Mouse (Mus musculus) forebrain, embryonic 15.5 days (tissue): Measurements from ENCODE around the gene Eri2. TPM values are rescaled to one million over a fixed set of nuclear protein-coding genes. Genes with fewer than 3 reads are reported as not detected.

Experiments
- ATAC-seq: fragments of 200-750 bp; cut with Nextera tagmentation; replicated peaks from 2 replicates; pipeline ENCODE4 v1.8.0; 2017; ENCODE audit warnings: mild to moderate bottlenecking, moderate TSS enrichment, moderate library complexity
- H3K27ac ChIP-seq: fragments of 300-500 bp; sonication (generic); replicated peaks from 2 replicates; pipeline ENCODE4 v1.5.1; 2015; ENCODE audit warnings: mild to moderate bottlenecking, inconsistent platforms
- H3K27me3 ChIP-seq: fragments of 300-500 bp; sonication (generic); 2 replicates; pipeline ENCODE4 v1.6.1; 2015; ENCODE audit warnings: inconsistent platforms
- H3K36me3 ChIP-seq: fragments of 300-500 bp; sonication (generic); 2 replicates; pipeline ENCODE4 v1.6.1; 2015; ENCODE audit warnings: mild to moderate bottlenecking, inconsistent platforms
- H3K4me1 ChIP-seq: fragments of 300-500 bp; sonication (generic); 2 replicates; pipeline ENCODE4 v1.6.1; 2015; ENCODE audit warnings: inconsistent platforms
- H3K4me2 ChIP-seq: fragments of 300-500 bp; sonication (generic); replicated peaks from 2 replicates; pipeline ENCODE4 v1.6.1; 2015; ENCODE audit warnings: mild to moderate bottlenecking, inconsistent platforms
- H3K4me3 ChIP-seq: fragments of 300-500 bp; sonication (generic); 2 replicates; pipeline ENCODE4 v1.5.1; 2015; ENCODE audit warnings: mild to moderate bottlenecking, inconsistent platforms
- H3K9ac ChIP-seq: fragments of 300-500 bp; sonication (generic); replicated peaks from 2 replicates; pipeline ENCODE4 v1.6.1; 2015; ENCODE audit warnings: mild to moderate bottlenecking, inconsistent platforms
- H3K9me3 ChIP-seq: fragments of 300-500 bp; sonication (generic); 2 replicates; pipeline ENCODE4 v1.6.1; 2016; ENCODE audit warnings: inconsistent platforms
- WGBS: fragments of 180-500 bp; shearing (Covaris S2); methylation state at CpG from one replicate; pipeline ENCODE4 v1.1.7; 2015; ENCODE audit warnings: mixed read lengths; 5-methylcytosine and 5-hydroxymethylcytosine counted together
- polyA plus RNA-seq: library from polyadenylated mRNA; unstranded; fragments of >200 nt; fragmentation: Nextera tagmentation; extraction: Ambion mirVana; gene quantifications from 2 replicates; pipeline ENCODE4 v1.2.1, GENCODE M21; 2015

Eri2 gene
- 22.2 and 22.5 TPM in 2 replicates for polyA plus RNA-seq

DNA sequence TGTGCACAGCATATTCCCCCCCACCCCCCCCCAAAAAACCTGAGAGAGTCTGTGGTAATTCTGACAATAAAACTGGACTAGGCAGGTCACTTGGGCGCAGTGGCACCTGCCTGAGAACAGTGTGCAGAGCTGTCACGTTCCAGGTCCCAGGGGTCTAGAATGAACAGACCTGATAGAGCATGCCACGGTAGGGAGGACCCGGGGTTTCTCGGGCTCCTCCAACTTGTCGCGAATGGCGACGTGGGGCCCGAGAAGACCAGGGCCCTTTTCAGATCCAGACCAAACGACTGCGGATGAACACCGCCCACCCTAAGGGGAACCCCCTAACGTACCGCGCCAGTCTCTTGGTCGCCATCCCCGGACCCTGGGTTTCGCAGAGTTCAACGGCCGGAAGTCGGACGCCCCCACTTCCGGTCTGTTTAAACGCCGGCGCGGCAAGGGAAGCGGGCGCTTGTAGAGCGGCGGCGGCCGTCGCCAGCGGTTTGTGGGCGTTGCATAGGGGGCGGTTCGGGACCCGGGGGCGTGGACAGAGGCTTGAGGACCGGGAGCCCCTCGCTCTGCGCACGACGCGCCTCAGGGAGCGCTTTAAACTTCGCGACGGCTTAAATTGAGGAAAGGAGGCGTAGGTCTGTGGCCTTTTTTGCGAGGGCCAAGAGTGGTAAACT, at the start of gene Eri2, which contains the start of gene Rexo5:
Eri2 (minus strand) TSS at position 473 of the 665 bp plus-strand sequence.
Rexo5 (plus strand) TSS at position 421 of the 665 bp plus-strand sequence.
- peak; percentile 99 for ATAC-seq
- WGBS, result under 1% methylated on average over 53 of the region's 53 CpGs
- Histone ChIP-seq H3K4me1 (peaks cover 21% of the 10 kb centered on the region), H3K4me2 (peak within 1 kb of the TSS; percentile 72), H3K9me3 (no peaks in the 10 kb centered on the region), H3K27ac (peak within 1 kb of the TSS; percentile 60), H3K36me3 (peaks cover 21% of the 10 kb centered on the region; the same call in 1 of the 2 replicates), H3K4me3 (peak within 1 kb of the TSS; percentile 60), H3K9ac (peak within 1 kb of the TSS; percentile 76), H3K27me3 (no peaks in the 10 kb centered on the region)

DNA sequence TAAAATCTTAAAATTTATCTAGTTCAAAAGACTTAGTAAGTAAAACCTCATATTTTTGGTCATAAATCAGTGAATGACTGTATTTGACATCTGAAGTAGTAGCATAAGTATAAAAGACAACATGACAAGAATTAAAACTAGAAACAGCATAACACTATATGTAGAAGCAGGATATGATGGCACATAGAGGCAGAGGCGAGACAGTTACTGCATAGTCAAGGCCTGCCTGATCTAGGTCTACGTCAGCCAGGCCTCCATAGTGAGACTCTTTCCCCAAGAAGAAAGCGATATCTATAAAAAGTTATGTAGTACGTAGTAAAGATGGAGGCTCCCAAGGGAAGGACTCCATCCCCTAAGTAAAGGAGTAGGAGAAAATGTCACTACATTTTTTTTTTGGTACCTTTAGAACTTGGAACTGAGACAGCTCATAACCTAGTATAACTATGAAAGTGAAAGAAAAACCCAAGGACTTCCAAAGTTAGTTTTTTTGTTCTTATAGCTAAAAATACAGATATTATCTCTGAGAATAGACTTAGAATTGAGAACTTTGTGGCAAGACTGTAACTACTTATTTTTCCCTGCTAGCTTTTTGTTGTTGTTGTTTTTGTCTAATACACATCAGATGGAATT, 48.1 kb upstream of the Eri2 start:
- ATAC-seq, result no peak
- Histone ChIP-seq H3K36me3 (no peaks in the 10 kb centered on the region), H3K4me1 (no peaks in the 10 kb centered on the region), H3K4me2 (no peak overlapping the region), H3K27me3 (no peaks in the 10 kb centered on the region), H3K9ac (no peak overlapping the region), H3K9me3 (no peaks in the 10 kb centered on the region), H3K27ac (no peak overlapping the region), H3K4me3 (no peak overlapping the region)
- 94% methylated on average over 4 of the region's 4 CpGs for WGBS

DNA sequence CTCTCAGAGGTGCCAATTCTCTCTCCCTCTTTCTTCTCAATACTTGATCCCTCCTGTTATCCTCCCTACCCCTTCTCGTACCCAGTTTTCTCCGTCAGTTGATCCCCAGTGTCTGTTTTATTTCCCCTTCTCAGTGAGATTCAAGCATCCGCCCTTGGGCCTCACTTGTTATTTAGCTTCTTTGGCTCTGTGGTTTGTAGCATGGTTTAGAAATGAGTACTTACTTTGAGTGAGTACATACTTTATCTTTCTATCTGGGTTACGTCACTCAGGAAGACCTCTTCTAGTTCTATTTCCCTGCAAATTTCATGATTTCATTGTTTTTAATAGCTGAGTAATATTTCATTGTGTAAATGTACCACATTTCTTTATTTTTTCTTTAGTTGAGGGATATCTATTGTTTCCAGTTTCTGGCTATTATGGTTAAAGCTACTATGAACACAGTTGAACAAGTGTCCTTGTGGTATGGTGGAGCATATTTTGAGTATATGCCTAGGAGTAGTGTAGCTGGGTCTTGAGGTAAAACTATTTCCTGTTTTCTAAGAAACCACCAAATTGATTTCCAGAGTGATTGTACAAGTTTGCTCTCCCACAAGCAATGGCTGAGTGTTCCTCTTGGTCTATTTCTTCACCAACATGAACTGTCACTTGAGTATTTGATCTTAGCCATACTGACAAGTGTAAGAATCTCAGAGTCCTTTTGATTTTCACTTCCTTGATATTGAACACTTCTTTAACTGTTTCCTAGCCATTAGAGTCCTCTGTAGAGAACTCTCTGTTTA, 42.3 kb upstream of the Eri2 start:
- WGBS, result 96% methylated on average over 4 of the region's 4 CpGs
- H3K36me3 ChIP-seq, result no peaks in the 10 kb centered on the region

DNA sequence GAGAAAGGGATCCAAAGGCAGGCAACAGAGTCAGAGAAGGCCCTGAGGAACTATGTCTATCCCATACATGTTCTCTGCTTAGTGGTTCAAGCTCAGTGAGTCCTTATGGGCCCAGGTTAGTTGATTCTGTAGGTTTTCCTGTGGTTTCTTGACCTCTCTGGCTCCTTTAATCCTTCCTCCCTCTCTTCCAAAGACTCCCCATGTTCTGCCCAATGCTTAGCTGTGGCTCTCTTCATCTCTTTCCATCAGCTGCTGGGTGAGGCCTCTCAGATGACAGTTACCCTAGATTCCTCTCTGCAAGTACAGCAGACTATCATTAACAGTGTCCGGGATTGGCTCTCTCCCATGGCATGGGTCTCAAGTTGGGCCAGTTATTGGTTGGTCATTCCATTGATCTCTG, 41.5 kb upstream of the Eri2 start:
- no peak overlapping the region for H3K9ac ChIP-seq
- H3K4me3 ChIP-seq, result no peak overlapping the region
- no peaks in the 10 kb centered on the region for H3K27me3 ChIP-seq
- no peaks in the 10 kb centered on the region for H3K9me3 ChIP-seq
- no peak for ATAC-seq
- 97% methylated on average over 1 of the region's 1 CpGs for WGBS
- no peaks in the 10 kb centered on the region for H3K4me1 ChIP-seq
- H3K36me3 ChIP-seq, result no peaks in the 10 kb centered on the region
- H3K4me2 ChIP-seq, result no peak overlapping the region
- H3K27ac ChIP-seq, result no peak overlapping the region

More for the DNA sequence above, 42.3 kb upstream of the Eri2 start:
- no peak overlapping the region for H3K27ac ChIP-seq
- H3K9ac ChIP-seq, result no peak overlapping the region
- no peak overlapping the region for H3K4me2 ChIP-seq
- no peak overlapping the region for H3K4me3 ChIP-seq
- H3K9me3 ChIP-seq, result no peaks in the 10 kb centered on the region
- no peaks in the 10 kb centered on the region for H3K27me3 ChIP-seq
- H3K4me1 ChIP-seq, result no peaks in the 10 kb centered on the region
- ATAC-seq, result no peak

DNA sequence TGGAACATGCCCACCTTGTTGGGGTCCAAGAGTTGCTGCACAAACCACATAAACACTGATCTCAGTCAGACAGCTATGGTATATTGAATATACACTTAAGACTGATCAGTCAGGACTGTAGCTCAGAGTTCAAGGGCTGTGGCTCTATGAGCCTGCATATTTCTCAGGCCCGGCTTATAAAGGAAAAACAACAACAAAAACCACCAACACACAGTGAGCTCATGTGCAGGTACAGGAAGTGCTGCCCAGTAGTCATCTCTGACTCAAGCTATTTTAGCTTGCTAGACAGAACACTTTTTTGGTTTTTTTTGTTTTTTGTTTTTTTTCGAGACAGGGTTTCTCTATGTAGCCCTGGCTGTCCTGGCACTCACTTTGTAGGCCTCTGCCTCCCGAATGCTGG, 14.9 kb upstream of the Eri2 start:
- H3K4me1 ChIP-seq, result no peaks in the 10 kb centered on the region
- H3K9me3 ChIP-seq, result no peaks in the 10 kb centered on the region
- H3K4me3 ChIP-seq, result no peak overlapping the region
- H3K4me2 ChIP-seq, result no peak overlapping the region
- 92% methylated on average over 3 of the region's 3 CpGs for WGBS
- H3K27me3 ChIP-seq, result no peaks in the 10 kb centered on the region
- H3K27ac ChIP-seq, result no peak overlapping the region
- no peak overlapping the region for H3K9ac ChIP-seq
- no peak for ATAC-seq
- no peaks in the 10 kb centered on the region for H3K36me3 ChIP-seq

DNA sequence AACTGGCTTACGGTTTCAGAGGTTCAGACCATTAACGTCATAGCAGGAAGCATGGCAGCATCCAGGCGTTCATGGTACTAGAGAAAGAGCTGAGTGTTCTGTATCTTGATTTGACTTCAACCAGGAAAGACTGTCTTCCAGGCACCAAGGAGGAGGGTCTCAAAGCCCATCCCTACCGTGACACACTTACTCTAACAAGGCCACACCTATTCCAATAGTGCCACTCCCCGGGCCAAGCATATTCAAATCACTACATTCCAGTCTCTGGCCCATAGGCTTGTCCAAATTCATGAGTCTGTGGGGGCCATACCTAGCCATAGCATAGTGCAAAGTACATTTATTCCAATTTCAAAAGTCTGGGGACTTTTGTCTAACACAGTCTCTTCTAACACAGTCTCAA, 13.5 kb upstream of the Eri2 start:
- no peaks in the 10 kb centered on the region for H3K27me3 ChIP-seq
- H3K4me1 ChIP-seq, result no peaks in the 10 kb centered on the region
- no peak overlapping the region for H3K27ac ChIP-seq
- no peak for ATAC-seq
- no peak overlapping the region for H3K4me3 ChIP-seq
- 95% methylated on average over 5 of the region's 5 CpGs for WGBS
- no peak overlapping the region for H3K9ac ChIP-seq
- H3K9me3 ChIP-seq, result no peaks in the 10 kb centered on the region
- no peaks in the 10 kb centered on the region for H3K36me3 ChIP-seq
- H3K4me2 ChIP-seq, result no peak overlapping the region

DNA sequence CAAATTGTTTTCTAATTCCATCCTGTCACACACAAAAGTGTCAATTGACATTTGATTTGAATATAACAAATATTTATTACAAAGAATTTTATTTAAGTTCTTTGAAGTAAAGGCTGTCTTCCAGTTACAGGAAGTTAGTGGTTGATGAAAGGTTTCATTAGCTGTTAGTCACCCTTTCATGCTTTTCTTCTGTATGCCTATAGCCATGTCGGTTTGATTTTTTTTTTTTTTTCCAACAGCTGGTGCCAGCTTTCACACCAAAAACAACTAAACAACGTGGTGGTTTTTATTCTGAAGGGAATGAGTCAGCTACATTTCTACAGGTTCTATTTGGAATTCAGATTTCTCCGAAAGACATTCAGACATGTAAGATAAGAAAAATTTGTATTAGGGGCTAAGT, 7.1 kb upstream of the Eri2 start:
- H3K9ac ChIP-seq, result no peak overlapping the region
- H3K9me3 ChIP-seq, result no peaks in the 10 kb centered on the region
- no peak overlapping the region for H3K4me3 ChIP-seq
- no peak for ATAC-seq
- H3K36me3 ChIP-seq, result no peaks in the 10 kb centered on the region
- H3K27me3 ChIP-seq, result no peaks in the 10 kb centered on the region
- H3K4me1 ChIP-seq, result no peaks in the 10 kb centered on the region
- 83% methylated on average over 3 of the region's 3 CpGs for WGBS
- no peak overlapping the region for H3K4me2 ChIP-seq
- H3K27ac ChIP-seq, result no peak overlapping the region

DNA sequence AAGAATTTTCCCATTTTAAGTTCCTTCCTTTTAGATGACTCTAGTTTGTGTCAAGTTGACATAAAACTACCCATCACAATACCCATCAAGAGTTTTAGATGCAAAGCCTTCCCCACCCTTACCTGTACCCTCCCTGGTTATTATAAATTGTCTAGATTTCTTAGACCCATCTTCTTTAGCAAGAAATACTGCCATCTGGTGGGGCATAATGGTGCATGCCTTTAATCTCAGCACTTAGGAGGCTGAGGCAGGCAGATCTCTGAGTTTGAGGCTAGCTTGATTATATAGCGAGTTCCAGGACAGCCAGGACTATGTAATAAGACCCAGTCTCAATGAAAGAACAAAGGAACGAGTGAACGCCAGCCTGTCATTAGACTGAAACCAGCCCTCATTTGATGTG, 6.6 kb upstream of the Eri2 start:
- H3K9ac ChIP-seq, result no peak overlapping the region
- H3K27me3 ChIP-seq, result no peaks in the 10 kb centered on the region
- no peaks in the 10 kb centered on the region for H3K4me1 ChIP-seq
- no peaks in the 10 kb centered on the region for H3K9me3 ChIP-seq
- H3K4me2 ChIP-seq, result no peak overlapping the region
- no peak overlapping the region for H3K27ac ChIP-seq
- no peaks in the 10 kb centered on the region for H3K36me3 ChIP-seq
- ATAC-seq, result no peak
- H3K4me3 ChIP-seq, result no peak overlapping the region
- WGBS, result 94% methylated on average over 3 of the region's 3 CpGs

DNA sequence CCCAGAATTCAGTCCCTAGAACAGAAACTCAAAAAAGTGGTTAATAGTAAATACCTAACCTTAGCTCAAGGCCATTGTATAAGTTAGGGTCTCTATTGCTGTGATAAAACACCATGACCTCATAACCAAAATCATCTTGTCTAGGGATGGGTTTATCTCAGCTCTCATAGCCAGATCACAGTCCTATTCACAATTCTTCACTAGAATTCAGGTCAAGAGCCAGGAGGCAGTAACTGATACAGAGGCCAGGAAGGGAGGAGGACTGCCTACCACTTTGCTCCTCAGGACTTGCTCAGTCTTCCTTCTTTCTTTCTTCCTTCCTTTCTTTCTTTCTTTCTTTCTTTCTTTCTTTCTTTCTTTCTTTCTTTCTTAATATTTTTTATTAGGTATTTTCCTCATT, 1.5 kb upstream of the Eri2 start:
- Histone ChIP-seq H3K27me3 (no peaks in the 10 kb centered on the region), H3K36me3 (peaks cover 9% of the 10 kb centered on the region; the same call in 1 of the 2 replicates), H3K4me2 (peak overlapping the region; percentile 22), H3K9me3 (no peaks in the 10 kb centered on the region), H3K4me1 (peaks cover 21% of the 10 kb centered on the region), H3K4me3 (peak overlapping the region; percentile 15; the same call in 1 of the 2 replicates), H3K9ac (no peak overlapping the region), H3K27ac (no peak overlapping the region)
- ATAC-seq, result no peak

DNA sequence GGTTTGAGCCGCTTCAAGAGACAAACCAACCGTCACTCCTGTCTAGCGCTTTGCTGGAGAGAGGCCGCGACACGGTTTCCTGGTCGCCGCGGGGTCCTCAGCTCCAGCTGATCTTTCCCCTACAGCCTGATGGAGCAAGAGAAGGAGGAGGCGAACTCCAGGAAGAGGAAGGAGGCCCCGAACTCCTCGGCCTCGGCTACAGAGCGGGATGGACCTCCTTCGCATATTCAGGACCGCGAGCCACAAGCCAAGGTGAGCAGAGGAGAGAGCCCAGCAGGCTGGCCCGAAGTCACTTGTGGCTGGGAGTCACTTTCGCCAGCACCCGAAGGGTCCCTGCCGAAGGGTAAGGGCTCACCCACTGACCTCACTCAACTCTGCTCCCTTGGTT, 387 bp upstream of the Eri2 start:
- Histone ChIP-seq H3K27me3 (no peaks in the 10 kb centered on the region), H3K4me1 (peaks cover 21% of the 10 kb centered on the region), H3K36me3 (peaks cover 16% of the 10 kb centered on the region; the same call in 1 of the 2 replicates), H3K4me3 (peak overlapping the region; percentile 60), H3K4me2 (peak overlapping the region; percentile 72), H3K9ac (peak overlapping the region; percentile 76), H3K9me3 (no peaks in the 10 kb centered on the region), H3K27ac (peak overlapping the region; percentile 60; the same call in 1 of the 2 replicates)
- under 1% methylated on average over 21 of the region's 21 CpGs for WGBS
- ATAC-seq, result no peak

DNA sequence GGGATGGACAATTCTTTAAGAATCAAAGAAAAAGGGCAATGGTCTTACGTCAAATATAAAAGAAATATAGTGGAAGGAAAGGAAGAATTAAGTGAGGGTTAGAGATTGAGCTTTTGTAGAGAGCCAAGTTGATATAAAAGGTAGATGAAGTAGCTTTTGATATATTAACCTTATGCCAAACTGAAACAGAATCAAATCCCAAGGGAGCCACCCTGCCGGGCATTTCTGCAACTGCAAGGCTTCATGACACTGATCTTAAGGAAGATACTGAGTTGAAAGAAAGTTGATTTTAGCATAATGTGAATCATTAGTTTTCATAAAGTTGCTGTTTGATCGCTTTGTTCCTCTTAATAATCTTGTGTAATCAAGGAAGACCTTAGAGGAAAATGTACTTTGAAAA, 4.8 kb downstream of the Eri2 start:
- Histone ChIP-seq H3K36me3 (peaks cover 56% of the 10 kb centered on the region), H3K27ac (no peak overlapping the region), H3K9me3 (no peaks in the 10 kb centered on the region), H3K4me3 (no peak overlapping the region), H3K4me2 (no peak overlapping the region), H3K27me3 (no peaks in the 10 kb centered on the region), H3K4me1 (peaks cover 11% of the 10 kb centered on the region), H3K9ac (no peak overlapping the region)
- no peak for ATAC-seq
- 95% methylated on average over 3 of the region's 3 CpGs for WGBS

DNA sequence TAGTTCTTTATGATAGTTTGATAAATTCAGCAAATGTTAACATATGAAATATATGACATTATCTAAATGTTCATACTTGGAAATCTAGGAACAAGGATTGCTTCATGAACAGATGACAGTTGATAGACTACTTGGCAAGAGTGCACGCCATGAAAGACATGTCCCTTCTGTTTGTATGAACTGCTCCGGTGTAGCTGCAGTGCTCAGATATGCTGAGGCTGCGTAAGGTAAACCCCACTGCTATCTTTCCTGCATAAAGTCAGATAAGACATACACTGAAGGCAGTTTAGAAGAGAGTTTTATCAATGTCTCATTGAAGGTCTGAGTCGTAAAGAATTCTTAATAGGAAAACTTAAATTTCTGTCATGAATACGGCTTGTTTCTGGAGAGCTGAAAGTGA, 8.9 kb downstream of the Eri2 start:
- Histone ChIP-seq H3K36me3 (peaks cover 59% of the 10 kb centered on the region), H3K4me1 (no peaks in the 10 kb centered on the region), H3K9ac (no peak overlapping the region), H3K4me3 (no peak overlapping the region), H3K27ac (no peak overlapping the region), H3K27me3 (no peaks in the 10 kb centered on the region), H3K9me3 (no peaks in the 10 kb centered on the region), H3K4me2 (no peak overlapping the region)
- ATAC-seq, result no peak
- 93% methylated on average over 5 of the region's 5 CpGs for WGBS
